Mouse (Mus musculus): Measurements from ENCODE around the gene Cldn10.

The Cldn10 gene

GRCm38 (mm10) chr14:118827283-118827904 lies 39.7 kb downstream of the Cldn10 start:
- DNase-seq (ENCODE audit: low read depth) = peak; percentile 43

- DNase-seq (ENCODE audit: low read depth) = no peak
Measured at GRCm38 (mm10) chr14:118829331-118830095, 41.8 kb downstream of the Cldn10 start.

GRCm38 (mm10) chr14:118831597-118831996 lies 43.9 kb downstream of the Cldn10 start:
- no peak for DNase-seq (ENCODE audit: low read depth)

- DNase-seq (ENCODE audit: low read depth) = no peak
Measured at GRCm38 (mm10) chr14:118833241-118833640, 45.5 kb downstream of the Cldn10 start.

- DNase-seq (ENCODE audit: low read depth) = peak; percentile 40
Measured at GRCm38 (mm10) chr14:118834313-118834712, 46.6 kb downstream of the Cldn10 start.

- DNase-seq (ENCODE audit: low read depth) = no peak
Measured at GRCm38 (mm10) chr14:118836145-118836544, 48.4 kb downstream of the Cldn10 start.

GRCm38 (mm10) chr14:118836754-118837153 lies 49.0 kb downstream of the Cldn10 start:
- DNase-seq (ENCODE audit: low read depth) = no peak

GRCm38 (mm10) chr14:118838556-118839120 lies 50.9 kb downstream of the Cldn10 start:
- no peak for DNase-seq (ENCODE audit: low read depth)

- DNase-seq (ENCODE audit: low read depth) = no peak
Measured at GRCm38 (mm10) chr14:118839416-118839815, 51.7 kb downstream of the Cldn10 start.

- no peak for DNase-seq (ENCODE audit: low read depth)
Measured at GRCm38 (mm10) chr14:118840027-118840426, 52.3 kb downstream of the Cldn10 start.

GRCm38 (mm10) chr14:118842353-118842752 lies 54.6 kb downstream of the Cldn10 start:
- DNase-seq (ENCODE audit: low read depth) = no peak

- no peak for DNase-seq (ENCODE audit: low read depth)
Measured at GRCm38 (mm10) chr14:118846834-118847233, 59.1 kb downstream of the Cldn10 start.

- DNase-seq (ENCODE audit: low read depth) = no peak
Measured at GRCm38 (mm10) chr14:118848171-118848570, 60.5 kb downstream of the Cldn10 start.

GRCm38 (mm10) chr14:118850011-118850695 lies 62.4 kb downstream of the Cldn10 start:
- no peak for DNase-seq (ENCODE audit: low read depth)

- DNase-seq (ENCODE audit: low read depth) = no peak
Measured at GRCm38 (mm10) chr14:118850696-118851035, 63.0 kb downstream of the Cldn10 start.

GRCm38 (mm10) chr14:118851496-118852107 lies 63.9 kb downstream of the Cldn10 start:
- DNase-seq (ENCODE audit: low read depth) = no peak

GRCm38 (mm10) chr14:118854371-118855114 lies 66.8 kb downstream of the Cldn10 start:
- no peak for DNase-seq (ENCODE audit: low read depth)

GRCm38 (mm10) chr14:118855141-118855800 lies 67.6 kb downstream of the Cldn10 start:
- DNase-seq (ENCODE audit: low read depth) = no peak

- no peak for DNase-seq (ENCODE audit: low read depth)
Measured at GRCm38 (mm10) chr14:118856563-118856962, 68.9 kb downstream of the Cldn10 start.

GRCm38 (mm10) chr14:118858318-118858717 lies 70.6 kb downstream of the Cldn10 start:
- no peak for DNase-seq (ENCODE audit: low read depth)

- DNase-seq (ENCODE audit: low read depth) = no peak
Measured at GRCm38 (mm10) chr14:118862253-118862652, 74.5 kb downstream of the Cldn10 start.
